Mouse (Mus musculus) neural tube, embryonic 14.5 days (tissue): ENCODE data around the gene Adssl1. TPM values are rescaled to one million over a fixed set of nuclear protein-coding genes. Genes with fewer than 3 reads are reported as not detected.

Source experiments
- ATAC-seq: fragments of 200-750 bp; cut with Nextera tagmentation; 2 replicates; pipeline ENCODE4 v1.8.0; 2017; ENCODE audit warnings: low read depth, mild to moderate bottlenecking, moderate TSS enrichment, moderate library complexity
- H3K27ac ChIP-seq: fragments of 300-500 bp; sonication (generic); 2 replicates; pipeline ENCODE4 v1.5.1; 2014; ENCODE audit warnings: low read depth, mild to moderate bottlenecking, control low read depth, low read length, moderate library complexity, mixed read lengths
- H3K27me3 ChIP-seq: fragments of 300-500 bp; sonication (generic); 2 replicates; pipeline ENCODE4 v1.6.1; 2014; ENCODE audit warnings: low read length; ENCODE audit not compliant: control insufficient read depth, insufficient read depth
- H3K36me3 ChIP-seq: fragments of 300-500 bp; sonication (generic); 2 replicates; pipeline ENCODE4 v1.6.1; 2014; ENCODE audit warnings: low read length, mixed read lengths; ENCODE audit not compliant: control insufficient read depth, insufficient read depth
- H3K4me1 ChIP-seq: fragments of 300-500 bp; sonication (generic); 2 replicates; pipeline ENCODE4 v1.6.1; 2014; ENCODE audit warnings: low read length; ENCODE audit not compliant: control insufficient read depth, insufficient read depth
- H3K4me2 ChIP-seq: fragments of 300-500 bp; sonication (generic); 2 replicates; pipeline ENCODE4 v1.6.1; 2014; ENCODE audit warnings: mild to moderate bottlenecking, low read depth, low read length, control low read depth
- H3K4me3 ChIP-seq: fragments of 300-500 bp; sonication (generic); 2 replicates; pipeline ENCODE4 v1.5.1; 2014; ENCODE audit warnings: low read depth, low read length, control low read depth, mixed read lengths
- H3K9ac ChIP-seq: fragments of 300-500 bp; sonication (generic); replicated peaks from 2 replicates; pipeline ENCODE4 v1.6.1; 2014; ENCODE audit warnings: low read depth, mild to moderate bottlenecking, control low read depth, low read length, mixed read lengths
- H3K9me3 ChIP-seq: fragments of 300-500 bp; sonication (generic); 2 replicates; pipeline ENCODE4 v1.6.1; 2016; ENCODE audit warnings: low read length; ENCODE audit not compliant: control insufficient read depth
- WGBS: fragments of 180-500 bp; shearing (Covaris S2); extraction: QIAGEN DNeasy Blood & Tissue Kit; methylation state at CpG from one replicate; pipeline ENCODE4 v1.1.7; 2014; 5-methylcytosine and 5-hydroxymethylcytosine counted together
- polyA plus RNA-seq: library from polyadenylated mRNA; unstranded; fragments of >200 nt; fragmentation: Nextera tagmentation; extraction: Ambion mirVana; gene quantifications from 2 replicates; pipeline ENCODE4 v1.2.1, GENCODE M21; 2014

Gene Adssl1
- polyA plus RNA-seq = 2.7 and 3.4 TPM in 2 replicates

DNA sequence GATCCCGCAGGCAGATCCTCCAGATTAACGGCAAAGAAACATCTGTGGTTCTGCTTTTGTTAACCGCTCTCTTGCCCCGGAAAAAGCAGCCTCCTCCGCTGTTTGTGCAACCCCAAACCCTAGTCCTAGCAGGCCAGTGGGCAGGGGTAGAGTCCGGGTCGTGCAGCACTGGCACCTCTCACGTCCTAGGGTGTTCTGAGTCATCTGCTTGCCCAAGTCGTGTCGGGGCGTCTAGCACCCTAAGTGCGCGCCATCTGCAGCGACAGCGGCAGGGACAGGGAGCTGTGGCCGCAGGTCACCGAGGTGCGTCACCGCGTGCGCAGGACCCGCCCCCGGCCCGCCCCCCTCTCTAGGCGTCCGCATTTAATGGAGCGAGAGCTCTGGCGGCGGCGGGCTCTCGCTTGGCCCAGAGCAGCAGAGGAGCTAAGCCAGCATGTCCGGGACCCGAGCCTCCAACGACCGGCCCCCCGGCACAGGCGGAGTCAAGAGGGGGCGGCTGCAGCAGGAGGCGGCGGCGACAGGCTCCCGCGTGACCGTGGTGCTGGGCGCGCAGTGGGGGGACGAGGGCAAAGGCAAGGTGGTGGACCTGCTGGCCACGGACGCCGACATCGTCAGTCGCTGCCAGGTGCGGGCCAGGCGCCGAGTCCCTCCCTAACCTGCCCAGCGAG is at the start of gene Adssl1:
Adssl1 (plus strand) TSS at position 360 of the 668 bp plus-strand sequence.
- Histone ChIP-seq H3K4me2 (peak within 1 kb of the TSS; percentile 97), H3K9me3 (no peaks in the 10 kb centered on the region), H3K4me1 (no peaks in the 10 kb centered on the region), H3K36me3 (no peaks in the 10 kb centered on the region), H3K27ac (no peak within 1 kb of the TSS), H3K4me3 (peak within 1 kb of the TSS; percentile 41), H3K9ac (peak within 1 kb of the TSS; percentile 63), H3K27me3 (peaks cover 8% of the 10 kb centered on the region; the same call in 1 of the 2 replicates)
- WGBS = under 1% methylated on average over 45 of the region's 56 CpGs
- peak; percentile 69 for ATAC-seq

DNA sequence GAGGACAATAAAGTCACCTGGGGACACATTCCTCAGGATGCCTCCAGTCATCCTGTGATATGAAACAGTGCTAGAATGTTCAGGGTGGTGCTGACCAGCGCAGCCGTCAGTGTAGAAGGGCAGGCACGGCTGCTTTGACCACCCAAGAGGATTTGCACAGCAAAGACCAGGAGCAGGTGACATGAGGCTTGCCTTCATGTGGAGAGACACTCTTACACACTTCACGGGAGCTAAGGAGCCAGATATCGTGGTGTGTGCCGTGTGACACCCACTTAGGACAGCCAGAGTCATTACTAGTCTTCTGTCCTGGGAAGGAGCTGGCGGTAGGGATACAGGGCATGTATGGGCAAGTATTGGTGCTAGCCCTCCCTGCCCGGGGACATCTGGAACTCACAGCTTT is 49.7 kb upstream of the Adssl1 start:
- H3K36me3 ChIP-seq = no peaks in the 10 kb centered on the region
- WGBS = 93% methylated on average over 8 of the region's 8 CpGs
- H3K4me2 ChIP-seq = no peak overlapping the region
- H3K27ac ChIP-seq = no peak overlapping the region
- H3K9me3 ChIP-seq = no peaks in the 10 kb centered on the region
- H3K4me1 ChIP-seq = no peaks in the 10 kb centered on the region
- no peak for ATAC-seq
- no peaks in the 10 kb centered on the region for H3K27me3 ChIP-seq
- H3K4me3 ChIP-seq = no peak overlapping the region
- no peak overlapping the region for H3K9ac ChIP-seq

GRCm38 (mm10) chr12:112571064-112571463 is 48.8 kb upstream of the Adssl1 start:
- no peak for ATAC-seq
- no peak overlapping the region for H3K4me3 ChIP-seq
- WGBS = 64% methylated on average over 6 of the region's 6 CpGs
- no peak overlapping the region for H3K27ac ChIP-seq
- no peaks in the 10 kb centered on the region for H3K36me3 ChIP-seq
- H3K4me1 ChIP-seq = no peaks in the 10 kb centered on the region
- no peaks in the 10 kb centered on the region for H3K27me3 ChIP-seq
- no peak overlapping the region for H3K9ac ChIP-seq
- H3K9me3 ChIP-seq = no peaks in the 10 kb centered on the region
- H3K4me2 ChIP-seq = no peak overlapping the region

GRCm38 (mm10) chr12:112575274-112575986 is 44.4 kb upstream of the Adssl1 start:
- ATAC-seq = no peak
- H3K27me3 ChIP-seq = no peaks in the 10 kb centered on the region
- H3K27ac ChIP-seq = no peak overlapping the region
- H3K9ac ChIP-seq = no peak overlapping the region
- H3K36me3 ChIP-seq = no peaks in the 10 kb centered on the region
- H3K4me1 ChIP-seq = 0 out of 2 replicates have a peak, but pooled peaks cover 3% of the 10 kb centered on the region
- no peak overlapping the region for H3K4me2 ChIP-seq
- no peak overlapping the region for H3K4me3 ChIP-seq
- WGBS = 86% methylated on average over 8 of the region's 8 CpGs
- no peaks in the 10 kb centered on the region for H3K9me3 ChIP-seq

DNA sequence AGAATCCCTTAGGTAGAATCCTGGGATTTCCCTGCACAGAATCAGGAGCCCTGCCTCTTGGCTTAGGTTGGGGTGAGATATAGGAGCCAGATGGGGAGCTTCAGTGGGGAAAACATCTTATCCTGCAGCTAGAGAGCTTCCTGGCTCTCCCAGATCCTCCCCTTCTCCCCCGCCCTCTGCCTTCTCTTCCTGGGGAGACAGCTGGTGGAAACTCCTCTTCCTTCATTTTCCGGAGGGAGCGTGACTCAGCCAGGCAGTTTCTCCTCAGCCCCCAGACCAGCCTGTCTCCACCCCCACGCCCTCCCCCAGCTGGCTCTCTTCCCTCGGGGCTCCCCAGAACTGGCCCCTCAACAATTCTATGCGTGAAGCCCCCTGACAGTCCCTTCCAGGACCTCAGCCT is 43.5 kb upstream of the Adssl1 start:
- no peak for ATAC-seq
- H3K9me3 ChIP-seq = no peaks in the 10 kb centered on the region
- WGBS = 21% methylated on average over 5 of the region's 6 CpGs
- H3K4me3 ChIP-seq = no peak overlapping the region
- no peaks in the 10 kb centered on the region for H3K27me3 ChIP-seq
- no peak overlapping the region for H3K4me2 ChIP-seq
- H3K36me3 ChIP-seq = no peaks in the 10 kb centered on the region
- H3K9ac ChIP-seq = no peak overlapping the region
- H3K4me1 ChIP-seq = 0 out of 2 replicates have a peak, but pooled peaks cover 3% of the 10 kb centered on the region
- H3K27ac ChIP-seq = no peak overlapping the region; the same call in 1 of the 2 replicates

DNA sequence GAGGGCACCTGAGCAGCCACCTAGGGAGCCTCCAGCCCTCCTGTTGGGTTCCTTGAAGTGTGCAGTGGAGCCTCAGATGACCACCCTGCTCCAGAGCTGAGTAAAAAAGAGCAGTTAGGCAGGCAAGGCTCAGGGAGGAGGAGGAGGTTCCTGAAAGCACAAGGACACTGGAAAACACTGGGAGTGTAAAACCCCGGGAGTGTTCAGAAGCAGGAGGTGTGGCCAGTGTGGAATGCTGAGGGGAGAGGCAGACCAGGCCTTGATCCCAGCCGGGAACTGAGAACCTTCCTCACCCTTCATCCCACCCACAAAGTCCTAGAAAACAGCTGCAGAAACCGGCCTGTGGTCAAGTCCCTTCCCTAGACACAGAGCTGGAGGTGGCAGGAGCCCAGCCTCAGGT is 43.1 kb upstream of the Adssl1 start:
- Histone ChIP-seq H3K27me3 (no peaks in the 10 kb centered on the region), H3K9me3 (no peaks in the 10 kb centered on the region), H3K4me3 (no peak overlapping the region), H3K9ac (no peak overlapping the region), H3K4me1 (0 out of 2 replicates have a peak, but pooled peaks cover 3% of the 10 kb centered on the region), H3K4me2 (no peak overlapping the region), H3K36me3 (no peaks in the 10 kb centered on the region), H3K27ac (no peak overlapping the region)
- no peak for ATAC-seq
- 2% methylated on average over 3 of the region's 3 CpGs for WGBS

- WGBS = 77% methylated on average over 6 of the region's 6 CpGs
- ATAC-seq = no peak
- H3K4me1 ChIP-seq = 0 out of 2 replicates have a peak, but pooled peaks cover 3% of the 10 kb centered on the region
- no peak overlapping the region for H3K4me3 ChIP-seq
- no peak overlapping the region for H3K9ac ChIP-seq
- no peaks in the 10 kb centered on the region for H3K27me3 ChIP-seq
- no peaks in the 10 kb centered on the region for H3K9me3 ChIP-seq
- no peak overlapping the region for H3K4me2 ChIP-seq
- H3K36me3 ChIP-seq = no peaks in the 10 kb centered on the region
- no peak overlapping the region for H3K27ac ChIP-seq
Measured at GRCm38 (mm10) chr12:112578296-112579090, 41.4 kb upstream of the Adssl1 start.

DNA sequence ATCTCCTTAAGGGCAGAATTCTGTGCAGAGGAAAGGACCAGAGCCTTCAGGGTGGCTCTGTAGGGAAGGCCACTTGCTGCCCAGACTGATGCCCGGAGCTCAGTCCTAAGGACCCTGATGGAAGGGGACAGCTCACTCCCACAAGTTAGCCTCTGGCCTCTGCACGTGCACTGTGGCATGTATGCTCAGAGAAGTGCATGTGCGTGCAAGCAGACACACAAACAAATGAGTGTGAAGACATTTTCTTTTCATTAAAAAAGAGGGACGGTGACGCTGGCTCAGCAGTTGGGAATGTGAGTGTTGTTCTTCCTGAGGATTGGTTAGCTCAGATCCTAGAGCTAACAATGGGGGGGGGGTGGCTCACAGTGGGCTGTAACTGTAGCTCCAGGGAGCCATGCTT is 40.4 kb upstream of the Adssl1 start:
- H3K27ac ChIP-seq = no peak overlapping the region
- H3K36me3 ChIP-seq = no peaks in the 10 kb centered on the region
- 0 out of 2 replicates have a peak, but pooled peaks cover 3% of the 10 kb centered on the region for H3K4me1 ChIP-seq
- no peak overlapping the region for H3K4me3 ChIP-seq
- no peak overlapping the region for H3K9ac ChIP-seq
- no peaks in the 10 kb centered on the region for H3K27me3 ChIP-seq
- 59% methylated on average over 5 of the region's 5 CpGs for WGBS
- ATAC-seq = no peak
- no peaks in the 10 kb centered on the region for H3K9me3 ChIP-seq
- no peak overlapping the region for H3K4me2 ChIP-seq
